Mouse (Mus musculus) heart, embryonic 12.5 days (tissue): Measurements from ENCODE around the gene Rarres1. TPM values are rescaled to one million over a fixed set of nuclear protein-coding genes. Genes with fewer than 3 reads are reported as not detected.

ENCODE experiments used
- ATAC-seq: fragments of 200-750 bp; cut with Nextera tagmentation; 2 replicates; pipeline ENCODE4 v1.8.0; 2017; ENCODE audit warnings: moderate TSS enrichment, moderate library complexity; ENCODE audit not compliant: insufficient number of reproducible peaks, low FRiP score
- H3K27ac ChIP-seq: fragments of 300-500 bp; sonication (generic); 2 replicates; pipeline ENCODE4 v1.5.1; 2016; ENCODE audit warnings: mild to moderate bottlenecking, moderate library complexity; ENCODE audit not compliant: poor library complexity, severe bottlenecking
- H3K27me3 ChIP-seq: fragments of 300-500 bp; sonication (generic); replicated peaks from 2 replicates; pipeline ENCODE4 v1.6.1; 2016; ENCODE audit warnings: mild to moderate bottlenecking, moderate library complexity
- H3K36me3 ChIP-seq: fragments of 300-500 bp; sonication (generic); 2 replicates; pipeline ENCODE4 v1.6.1; 2016; ENCODE audit warnings: mild to moderate bottlenecking, moderate library complexity
- H3K4me1 ChIP-seq: fragments of 300-500 bp; sonication (generic); replicated peaks from 2 replicates; pipeline ENCODE4 v1.6.1; 2016; ENCODE audit warnings: mild to moderate bottlenecking
- H3K4me2 ChIP-seq: fragments of 300-500 bp; sonication (generic); 2 replicates; pipeline ENCODE4 v1.6.1; 2016; ENCODE audit warnings: mild to moderate bottlenecking, moderate library complexity
- H3K4me3 ChIP-seq: fragments of 300-500 bp; sonication (generic); 2 replicates; pipeline ENCODE4 v1.5.1; 2016; ENCODE audit warnings: mild to moderate bottlenecking
- H3K9ac ChIP-seq: fragments of 300-500 bp; sonication (generic); 2 replicates; pipeline ENCODE4 v1.6.1; 2016; ENCODE audit warnings: mild to moderate bottlenecking, moderate library complexity
- H3K9me3 ChIP-seq: fragments of 300-500 bp; sonication (generic); replicated peaks from 2 replicates; pipeline ENCODE4 v1.6.1; 2016; ENCODE audit warnings: mild to moderate bottlenecking, moderate library complexity
- WGBS: fragments of 180-500 bp; shearing (Covaris S2); methylation state at CpG from one replicate; pipeline ENCODE4 v1.1.7; 2016; 5-methylcytosine and 5-hydroxymethylcytosine counted together
- polyA plus RNA-seq: library from polyadenylated mRNA; unstranded; fragments of >200 nt; fragmentation: Nextera tagmentation; extraction: Ambion mirVana; gene quantifications from 2 replicates; pipeline ENCODE4 v1.2.1, GENCODE M21; 2016

Rarres1 gene
- polyA plus RNA-seq, 1 experiment from 2014 or later, result 0.72 TPM

GRCm38 (mm10) chr3:67463001-67463400 lies 52.3 kb downstream of the Rarres1 start:
- H3K9ac ChIP-seq, result peak overlapping the region; percentile 81
- no peak for ATAC-seq
- H3K4me2 ChIP-seq, result peak overlapping the region; percentile 86
- peak overlapping the region; percentile 73 for H3K4me3 ChIP-seq
- H3K4me1 ChIP-seq, result peaks cover 12% of the 10 kb centered on the region
- WGBS, result 2% methylated on average over 12 of the region's 12 CpGs
- no peaks in the 10 kb centered on the region for H3K27me3 ChIP-seq
- no peaks in the 10 kb centered on the region for H3K9me3 ChIP-seq
- H3K36me3 ChIP-seq, result peaks cover 38% of the 10 kb centered on the region
- peak overlapping the region; percentile 81 for H3K27ac ChIP-seq

- Histone ChIP-seq H3K27ac (no peak overlapping the region), H3K4me1 (peaks cover 12% of the 10 kb centered on the region), H3K4me3 (peak overlapping the region; percentile 73), H3K4me2 (peak overlapping the region; percentile 86), H3K36me3 (peaks cover 37% of the 10 kb centered on the region), H3K9ac (peak overlapping the region; percentile 56), H3K27me3 (no peaks in the 10 kb centered on the region), H3K9me3 (no peaks in the 10 kb centered on the region)
- ATAC-seq, result no peak
- WGBS, result 34% methylated on average over 10 of the region's 10 CpGs
These were observed 52.7 kb downstream of the Rarres1 start for GRCm38 (mm10) chr3:67462578-67462977.

- Histone ChIP-seq H3K9me3 (no peaks in the 10 kb centered on the region), H3K4me3 (no peak overlapping the region), H3K27me3 (no peaks in the 10 kb centered on the region), H3K9ac (peak overlapping the region; percentile 56; the same call in 1 of the 2 replicates), H3K36me3 (peaks cover 42% of the 10 kb centered on the region), H3K4me2 (no peak overlapping the region), H3K27ac (no peak overlapping the region), H3K4me1 (peaks cover 12% of the 10 kb centered on the region)
- no peak for ATAC-seq
- WGBS, result 87% methylated on average over 7 of the region's 7 CpGs
These were observed 53.3 kb downstream of the Rarres1 start for GRCm38 (mm10) chr3:67462015-67462414.

GRCm38 (mm10) chr3:67459881-67460280 lies 55.4 kb downstream of the Rarres1 start:
- Histone ChIP-seq H3K9ac (no peak overlapping the region), H3K4me2 (no peak overlapping the region), H3K27me3 (no peaks in the 10 kb centered on the region), H3K4me1 (peaks cover 12% of the 10 kb centered on the region), H3K4me3 (no peak overlapping the region), H3K36me3 (peaks cover 59% of the 10 kb centered on the region), H3K27ac (no peak overlapping the region), H3K9me3 (no peaks in the 10 kb centered on the region)
- ATAC-seq, result no peak
- WGBS, result 95% methylated on average over 3 of the region's 3 CpGs

GRCm38 (mm10) chr3:67450601-67451210 lies 64.6 kb downstream of the Rarres1 start:
- ATAC-seq, result no peak
- H3K4me2 ChIP-seq, result no peak overlapping the region
- H3K27ac ChIP-seq, result no peak overlapping the region
- H3K4me3 ChIP-seq, result no peak overlapping the region
- H3K9me3 ChIP-seq, result no peaks in the 10 kb centered on the region
- 89% methylated on average over 5 of the region's 5 CpGs for WGBS
- H3K36me3 ChIP-seq, result peaks cover 84% of the 10 kb centered on the region
- no peak overlapping the region for H3K9ac ChIP-seq
- H3K27me3 ChIP-seq, result no peaks in the 10 kb centered on the region
- H3K4me1 ChIP-seq, result no peaks in the 10 kb centered on the region

- Histone ChIP-seq H3K36me3 (peaks cover 81% of the 10 kb centered on the region), H3K4me1 (no peaks in the 10 kb centered on the region), H3K9ac (no peak overlapping the region), H3K27ac (no peak overlapping the region), H3K4me2 (no peak overlapping the region), H3K27me3 (no peaks in the 10 kb centered on the region), H3K9me3 (no peaks in the 10 kb centered on the region), H3K4me3 (no peak overlapping the region)
- ATAC-seq, result no peak
- WGBS, result 91% methylated on average over 21 of the region's 21 CpGs
These were observed 65.7 kb downstream of the Rarres1 start for GRCm38 (mm10) chr3:67449660-67450059.

GRCm38 (mm10) chr3:67447143-67447542 lies 68.2 kb downstream of the Rarres1 start:
- no peak overlapping the region for H3K27ac ChIP-seq
- H3K4me3 ChIP-seq, result no peak overlapping the region
- H3K36me3 ChIP-seq, result peaks cover 79% of the 10 kb centered on the region
- H3K27me3 ChIP-seq, result no peaks in the 10 kb centered on the region
- ATAC-seq, result no peak
- no peak overlapping the region for H3K9ac ChIP-seq
- no peaks in the 10 kb centered on the region for H3K4me1 ChIP-seq
- no peaks in the 10 kb centered on the region for H3K9me3 ChIP-seq
- no peak overlapping the region for H3K4me2 ChIP-seq
- 82% methylated on average over 2 of the region's 2 CpGs for WGBS

- no peak overlapping the region for H3K27ac ChIP-seq
- peaks cover 64% of the 10 kb centered on the region for H3K36me3 ChIP-seq
- no peak overlapping the region for H3K4me2 ChIP-seq
- no peak overlapping the region for H3K9ac ChIP-seq
- no peaks in the 10 kb centered on the region for H3K9me3 ChIP-seq
- no peaks in the 10 kb centered on the region for H3K27me3 ChIP-seq
- ATAC-seq, result no peak
- 89% methylated on average over 6 of the region's 6 CpGs for WGBS
- H3K4me3 ChIP-seq, result no peak overlapping the region
- H3K4me1 ChIP-seq, result peaks cover 8% of the 10 kb centered on the region
These were observed 81.3 kb downstream of the Rarres1 start for GRCm38 (mm10) chr3:67434011-67434410.

- Histone ChIP-seq H3K9me3 (peaks cover 12% of the 10 kb centered on the region), H3K36me3 (peaks cover 30% of the 10 kb centered on the region), H3K4me2 (peak within 1 kb of the TSS; percentile 86), H3K9ac (peak within 1 kb of the TSS; percentile 93), H3K4me1 (peaks cover 8% of the 10 kb centered on the region), H3K27ac (peak within 1 kb of the TSS; percentile 29; the same call in 1 of the 2 replicates), H3K4me3 (peak within 1 kb of the TSS; percentile 98), H3K27me3 (no peaks in the 10 kb centered on the region)
- ATAC-seq, result peak; percentile 84
- WGBS, result under 1% methylated on average over 24 of the region's 24 CpGs
These were observed 85.3 kb downstream of the Rarres1 start, which contains the start of gene Gfm1 for GRCm38 (mm10) chr3:67429999-67430380. TSS of gene Gfm1 (plus strand) at chr3:67430096.

GRCm38 (mm10) chr3:67429338-67429998 lies 85.9 kb downstream of the Rarres1 start:
- Histone ChIP-seq H3K4me1 (peaks cover 8% of the 10 kb centered on the region), H3K9me3 (peaks cover 12% of the 10 kb centered on the region), H3K4me3 (peak overlapping the region; percentile 98), H3K27me3 (no peaks in the 10 kb centered on the region), H3K36me3 (peaks cover 28% of the 10 kb centered on the region), H3K9ac (0 out of 2 replicates have a peak overlapping the region, but pooled peaks have one; percentile 93), H3K27ac (no peak overlapping the region), H3K4me2 (peak overlapping the region; percentile 86)
- peak; percentile 55 for ATAC-seq
- 36% methylated on average over 8 of the region's 8 CpGs for WGBS
